Mouse (Mus musculus) left cerebral cortex, adult 18-20 months (tissue): ENCODE results near the gene Spata1. TPM values are rescaled to one million over a fixed set of nuclear protein-coding genes. Genes with fewer than 3 reads are reported as not detected.

ENCODE experiments used
- DNase-seq, 2 experiments: peaks; one replicate each; pipeline ENCODE4 v3.0.0; 2021 to 2022; ENCODE audit warnings: low spot score in 2 of 2, mixed read lengths in 1 of 2
- long read RNA-seq, 2 experiments: library from polyadenylated mRNA; stranded (forward); transcript quantifications; one replicate each; pipeline ENCODE4 v2.0.0; 2021
- total RNA-seq, 2 experiments: library from RNA; stranded (reverse); gene quantifications; 2 replicates each; pipeline ENCODE4 v1.2.3; 2021

The Spata1 gene
- total RNA-seq = 1 to 10 TPM; 2.5 to 3.4 TPM
- long read RNA-seq, experiment 1 = 0 reads
- long read RNA-seq, experiment 2, partial matches to known transcripts = 0 of 2 reads
- long read RNA-seq, experiment 2, other reads (novel, unspliced or antisense) = 2 of 2 reads

DNA sequence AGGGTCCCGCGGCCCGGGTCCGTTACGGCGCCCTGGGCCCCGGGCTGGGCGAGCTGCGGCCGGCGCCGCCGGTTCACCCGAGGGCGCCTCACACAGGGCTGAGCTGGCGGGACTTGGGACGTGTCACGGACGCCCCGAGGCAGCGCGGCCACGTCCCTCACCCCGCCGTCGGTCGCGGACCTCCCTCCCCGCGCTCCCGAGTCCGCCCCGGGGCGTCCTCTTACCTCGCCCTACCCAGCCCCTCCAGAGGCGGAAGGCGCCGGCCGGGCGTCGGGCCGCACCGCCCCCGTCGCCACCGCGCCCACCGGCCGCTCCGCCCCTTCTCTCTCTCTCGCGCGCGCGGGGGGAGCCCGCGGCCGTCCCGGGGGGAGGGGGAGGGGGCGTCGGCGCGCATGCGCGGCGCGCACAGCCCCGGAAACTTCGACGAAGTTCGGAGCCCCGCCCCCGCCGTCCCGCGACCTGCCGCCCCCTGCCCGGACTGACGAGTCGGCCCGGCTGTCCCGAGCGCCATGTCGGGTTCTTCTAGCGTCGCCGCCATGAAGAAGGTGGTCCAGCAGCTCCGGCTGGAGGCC lies at the start of gene Spata1, which contains the start of gene Gng5:
Gene Spata1, minus strand, starts transcription at position 323 of the 572 bp plus-strand sequence.
Gene Gng5, plus strand, starts transcription at position 377 of the 572 bp plus-strand sequence.
- DNase-seq = peak; percentile 14 to 50

DNA sequence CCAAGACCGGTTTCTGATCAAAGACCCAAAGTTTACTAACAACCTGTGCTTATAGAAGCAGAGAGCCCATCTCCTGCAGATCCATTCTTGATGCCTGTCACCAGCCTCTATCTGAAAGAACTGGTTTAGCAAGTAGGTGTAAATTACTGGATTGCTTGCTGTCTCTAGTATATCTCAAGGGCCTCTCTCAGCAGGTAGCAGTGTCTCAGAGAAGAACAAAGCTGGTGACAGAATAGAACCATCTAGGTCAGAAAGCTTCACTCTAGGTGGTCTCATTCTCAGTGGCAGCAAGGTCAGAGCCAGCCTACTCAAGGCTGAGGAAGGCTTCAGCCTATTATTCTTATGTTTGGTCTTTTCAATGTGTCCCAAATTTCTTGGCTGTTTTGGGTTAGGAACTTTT lies 44.1 kb upstream of the Spata1 start:
- DNase-seq = no peak

DNA sequence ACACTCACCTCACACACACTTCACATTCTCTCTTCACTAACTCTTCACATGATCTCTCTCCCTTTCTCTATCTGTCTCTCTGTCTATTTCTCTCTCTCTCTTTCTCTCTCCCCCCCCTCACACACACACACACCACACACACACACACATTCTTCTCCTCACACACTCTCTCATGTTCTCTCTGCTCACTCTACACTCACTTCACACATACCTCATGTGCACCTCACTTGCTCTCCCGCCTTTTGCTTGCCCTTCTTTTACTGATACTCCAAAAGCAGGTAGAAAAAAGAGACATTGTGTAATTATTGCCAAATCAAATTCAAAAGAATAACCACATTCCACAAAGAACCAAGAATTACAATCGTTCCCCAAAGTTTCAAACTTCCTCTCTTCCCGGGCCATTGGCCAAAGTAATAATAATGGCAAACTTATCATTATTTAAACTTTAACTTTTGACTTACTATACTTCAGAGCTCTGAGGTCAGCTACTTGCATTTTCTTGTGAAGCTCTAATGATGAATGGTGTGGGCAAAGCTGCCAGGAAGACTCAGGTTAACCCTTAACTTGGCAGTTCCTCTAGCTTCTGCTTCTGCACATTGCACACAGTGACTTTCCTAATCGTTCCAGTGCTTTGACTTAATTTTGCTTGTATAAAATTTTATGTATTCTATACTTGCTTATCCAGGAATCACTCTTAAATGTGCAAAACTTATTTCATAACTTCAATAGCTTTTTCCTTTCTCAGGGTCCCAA lies 41.1 kb upstream of the Spata1 start:
- DNase-seq = no peak

DNA sequence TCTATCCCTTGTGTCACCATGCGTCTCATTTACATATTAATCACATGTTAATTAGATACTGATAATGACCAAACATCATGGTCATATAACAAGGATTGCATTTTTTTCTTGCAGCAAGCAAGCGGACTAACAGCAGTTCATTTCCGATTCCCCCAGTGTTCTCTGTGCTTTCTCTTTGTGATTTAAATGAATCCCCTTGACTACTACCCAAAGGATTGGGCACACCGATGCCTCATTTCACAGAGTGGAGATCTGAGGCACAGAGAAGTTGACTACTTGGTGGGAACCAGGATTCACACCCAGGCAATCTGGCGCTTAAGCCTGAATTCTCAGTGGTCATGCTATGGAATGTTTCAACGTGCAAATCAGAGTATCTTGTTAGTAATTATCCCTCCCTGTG lies 35.4 kb upstream of the Spata1 start:
- DNase-seq = no peak

DNA sequence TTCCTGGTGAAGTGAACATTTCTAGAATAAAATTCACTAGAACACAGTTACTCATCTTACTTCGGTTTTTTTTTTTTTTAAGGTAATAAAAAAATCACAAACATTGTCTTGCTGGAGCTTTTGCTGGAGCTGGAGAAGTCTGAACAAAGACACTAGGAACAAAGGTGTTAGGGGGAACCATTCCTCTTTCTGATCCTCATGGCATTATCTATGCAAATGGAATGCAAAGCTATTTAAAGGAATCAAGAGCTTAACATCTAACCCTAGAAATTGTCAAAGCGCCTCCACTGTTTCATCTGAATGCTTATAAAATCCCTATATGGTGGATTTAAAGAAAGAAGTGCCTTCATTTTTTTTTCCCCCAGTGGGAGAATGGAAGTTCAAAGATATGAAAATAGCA lies 28.8 kb upstream of the Spata1 start:
- no peak for DNase-seq

DNA sequence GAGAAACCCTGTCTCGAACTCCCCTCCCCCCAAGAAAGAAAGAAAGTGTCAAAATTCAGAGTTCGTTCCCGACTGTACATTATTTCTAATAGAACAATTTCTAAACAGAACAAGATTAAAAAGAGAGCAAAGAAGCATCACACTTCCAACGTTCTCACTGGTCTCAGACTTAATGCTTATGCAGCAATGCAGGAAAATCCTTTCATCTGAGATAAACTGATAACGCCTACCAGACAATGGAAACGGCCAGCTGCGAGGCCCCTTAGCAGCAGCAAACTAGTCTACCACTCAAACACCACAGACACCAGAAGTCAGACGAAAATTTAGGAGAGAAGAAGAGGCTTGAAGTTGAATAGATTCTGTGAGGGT lies 22.1 kb upstream of the Spata1 start:
- DNase-seq = no peak

DNA sequence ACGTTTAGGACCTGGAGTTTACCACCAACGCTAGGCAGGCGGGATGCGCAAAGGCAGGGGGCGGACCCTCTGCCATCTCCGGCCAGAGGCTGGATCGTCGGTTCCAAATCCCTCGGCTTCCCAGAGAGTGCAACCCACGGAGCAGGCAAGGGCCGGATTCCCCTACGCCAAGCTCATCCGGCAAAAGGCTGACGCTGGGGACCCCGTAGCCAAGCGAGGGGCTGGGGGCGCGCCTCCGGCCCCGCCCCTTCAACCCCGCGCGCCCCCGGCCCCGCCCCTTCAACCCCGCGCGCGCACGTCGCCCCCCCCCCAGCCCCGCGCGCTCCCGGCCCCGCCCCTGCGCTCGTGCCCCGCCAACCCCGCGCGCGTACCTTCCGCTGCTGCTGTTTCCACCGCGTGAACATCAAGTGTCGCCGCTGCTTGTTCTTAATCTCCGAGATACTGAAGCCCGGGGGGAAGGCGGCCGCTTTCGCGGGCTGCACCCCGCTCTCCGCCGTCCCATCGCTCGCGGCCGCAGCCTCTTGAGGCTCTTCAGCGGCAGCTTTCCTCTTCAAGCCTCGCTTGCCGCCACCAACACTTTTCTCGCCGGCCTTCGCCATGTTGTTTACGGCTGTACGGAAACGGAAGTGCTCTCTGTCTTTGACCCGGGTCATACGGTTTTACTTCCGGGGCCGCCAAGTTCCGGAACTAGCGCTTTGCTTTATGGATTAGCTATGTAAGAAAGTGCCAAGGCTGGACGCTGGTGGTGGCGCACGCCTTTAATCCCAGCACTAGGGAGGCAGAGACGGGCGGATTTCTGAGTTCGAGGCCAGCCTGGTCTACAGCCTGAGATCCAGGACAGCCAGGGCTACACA lies 21.5 kb upstream of the Spata1 start, which contains the start of gene Rpf1:
Gene Rpf1, minus strand, starts transcription at position 632 of the 854 bp plus-strand sequence.
- peak; percentile 91 to 92 for DNase-seq

DNA sequence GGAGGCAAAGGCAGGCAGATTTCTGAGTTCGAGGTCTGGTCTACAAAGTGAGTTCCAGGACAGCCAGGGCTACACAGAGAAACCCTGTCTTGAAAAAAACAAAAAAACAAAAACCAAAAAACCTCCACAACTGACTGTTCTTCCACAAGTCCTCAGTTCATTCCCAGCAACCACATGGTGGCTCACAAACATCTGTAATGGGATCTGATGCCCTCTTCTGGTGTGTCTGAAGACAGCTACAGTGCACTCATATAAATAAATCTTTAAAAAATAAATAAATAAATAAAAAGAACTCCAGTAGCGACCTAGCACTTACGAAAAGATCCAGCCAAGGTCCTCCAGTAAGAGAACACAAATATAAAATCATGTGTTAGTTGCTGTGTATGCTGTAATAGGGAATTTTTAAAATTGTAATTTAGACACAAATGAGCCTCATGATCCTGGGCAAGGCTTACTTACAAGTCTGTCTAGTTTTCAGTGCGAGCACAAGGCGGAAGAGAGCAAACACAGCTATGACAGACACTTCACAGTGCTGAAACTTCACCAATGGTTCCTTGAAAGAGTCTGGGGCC lies 20.8 kb upstream of the Spata1 start:
- DNase-seq = no peak

DNA sequence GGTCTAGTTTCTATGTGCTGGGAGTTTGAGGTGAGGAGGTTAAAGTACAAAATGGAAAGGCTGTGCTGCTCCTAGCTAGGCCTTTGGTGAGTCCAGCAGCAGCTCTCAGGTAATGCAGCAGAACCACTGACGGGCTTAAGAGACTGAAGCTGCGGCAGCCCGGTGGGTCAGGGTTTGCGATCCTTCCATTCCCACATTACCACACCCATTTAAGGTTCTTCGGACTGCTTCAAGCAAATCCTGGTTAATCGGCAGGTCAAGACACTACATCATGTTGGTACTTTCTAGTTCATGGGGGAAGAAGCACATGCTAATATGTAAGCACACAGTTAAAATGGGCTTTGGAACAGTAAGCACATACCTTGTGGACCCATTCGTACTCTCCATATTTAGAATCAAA lies 7.2 kb upstream of the Spata1 start:
- no peak for DNase-seq

DNA sequence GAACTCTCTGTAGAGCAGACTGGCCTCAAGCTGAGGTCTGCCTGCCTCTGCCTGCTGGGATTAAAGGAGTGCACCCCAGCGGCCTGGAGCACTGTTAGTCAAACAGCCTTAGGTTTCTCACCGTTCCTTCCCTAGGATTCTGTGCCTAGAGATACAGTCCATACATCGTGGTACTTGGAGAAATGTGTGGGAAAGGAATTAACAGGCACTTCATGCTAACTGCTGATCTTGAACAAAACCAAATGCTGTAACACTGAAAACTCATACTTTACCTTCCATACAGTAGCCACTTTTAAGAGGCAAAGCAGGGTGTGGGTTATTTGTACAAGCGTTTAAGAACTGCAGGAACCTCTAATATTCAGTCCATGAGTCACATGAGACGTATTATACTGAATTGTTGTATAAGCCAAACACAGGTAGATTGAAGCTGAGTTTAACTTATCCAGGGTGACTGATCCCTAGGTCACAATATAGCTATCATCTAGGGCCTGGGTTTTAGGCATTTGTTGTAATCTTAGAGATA lies 2.1 kb upstream of the Spata1 start:
- no peak for DNase-seq

DNA sequence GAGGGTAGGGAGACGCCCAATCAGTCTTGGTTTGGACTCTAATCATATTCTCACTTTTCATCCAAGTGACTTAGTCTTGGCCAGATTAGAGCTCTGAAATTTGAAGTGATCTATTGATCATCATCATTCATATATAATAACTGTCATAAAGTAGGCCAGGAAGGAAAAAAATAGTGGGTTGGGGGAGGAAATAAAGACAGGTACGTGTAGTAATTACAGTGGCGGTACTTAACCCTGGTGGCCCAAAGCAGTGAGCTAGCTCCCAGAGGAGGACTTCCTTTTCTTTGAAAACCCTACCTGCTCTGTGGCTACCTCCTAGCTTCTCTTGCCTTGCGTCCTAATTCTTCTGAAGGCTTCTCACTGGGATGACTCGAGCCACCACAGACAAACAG lies 1.3 kb upstream of the Spata1 start:
- DNase-seq = no peak

DNA sequence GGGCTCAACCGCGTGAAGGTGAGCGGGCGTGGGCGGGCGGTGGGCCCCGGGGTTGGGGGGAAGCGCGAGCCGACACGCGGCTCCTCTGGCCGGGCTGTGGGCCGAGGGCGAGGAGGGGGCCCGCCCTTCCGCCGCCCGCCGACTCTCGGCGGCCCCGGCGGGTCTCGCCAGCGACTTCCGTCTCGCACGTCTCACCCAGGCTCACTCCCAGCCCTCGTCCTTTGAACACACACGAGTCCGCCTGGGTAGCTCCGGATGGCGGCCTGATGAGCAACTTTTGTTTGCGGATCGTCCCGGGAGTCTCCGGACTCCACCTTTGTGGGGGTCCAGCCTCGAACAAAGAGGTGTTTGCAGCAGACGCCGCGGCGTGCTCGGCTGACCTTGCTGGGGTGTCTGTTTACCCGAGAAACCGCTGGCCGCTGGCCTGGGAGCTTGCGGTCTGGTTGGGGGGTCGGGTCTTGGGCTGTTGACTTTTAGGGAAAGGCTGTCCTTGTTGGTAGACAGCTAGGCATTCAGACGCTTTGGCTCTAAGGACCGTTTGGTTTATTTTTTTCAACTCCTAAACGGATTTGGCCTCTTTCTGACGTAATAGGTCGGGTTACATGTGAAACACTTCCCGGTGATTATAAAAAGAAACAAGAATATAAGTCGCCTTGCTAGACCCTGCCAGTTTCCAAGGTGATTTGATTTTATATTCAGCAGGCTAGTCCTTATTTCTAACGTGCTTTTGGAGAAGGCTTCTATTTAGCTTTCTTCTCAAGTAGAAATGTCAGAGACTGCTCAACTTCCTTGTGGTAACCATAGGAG lies 653 bp upstream of the Spata1 start:
- peak in 1 of 2 experiments; percentile 31 for DNase-seq

DNA sequence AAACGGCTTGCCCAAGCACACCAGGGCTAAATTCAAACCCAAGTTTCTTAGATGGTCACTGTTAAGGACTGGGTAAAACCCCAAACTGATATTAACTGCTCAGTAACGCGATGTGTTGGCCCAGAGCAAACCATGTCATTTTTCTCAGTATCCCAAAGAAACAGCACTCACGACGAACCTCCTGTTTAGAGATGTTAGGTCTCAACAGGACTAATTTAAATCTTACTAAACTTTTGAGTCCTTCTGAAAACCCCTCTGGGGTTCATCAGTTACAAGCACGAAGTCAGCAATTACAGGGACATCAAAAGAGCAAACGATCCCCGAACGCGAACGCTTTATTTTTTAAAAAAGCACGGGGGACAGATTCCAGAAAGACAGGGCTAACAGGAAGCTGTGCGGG lies 564 bp downstream of the Spata1 start:
- DNase-seq = no peak

DNA sequence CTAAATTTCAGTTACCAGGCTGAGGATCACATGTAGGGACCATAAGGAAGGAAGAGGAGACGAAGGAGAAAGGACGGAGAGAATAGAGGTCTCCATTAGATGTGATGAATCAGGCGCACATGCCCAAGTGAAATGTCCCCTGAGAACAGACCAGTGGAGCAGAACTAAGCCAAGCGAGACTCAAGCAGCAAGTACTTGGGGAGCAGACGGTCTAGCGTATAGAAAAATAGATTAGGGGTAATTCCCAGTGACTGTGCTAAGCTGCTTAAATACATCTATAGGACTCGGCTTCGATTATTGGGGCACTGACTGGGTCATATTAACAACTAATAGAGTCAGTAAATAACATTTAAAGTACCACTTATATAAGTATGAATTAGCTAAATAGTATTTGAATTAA lies 4.6 kb downstream of the Spata1 start:
- DNase-seq = no peak

DNA sequence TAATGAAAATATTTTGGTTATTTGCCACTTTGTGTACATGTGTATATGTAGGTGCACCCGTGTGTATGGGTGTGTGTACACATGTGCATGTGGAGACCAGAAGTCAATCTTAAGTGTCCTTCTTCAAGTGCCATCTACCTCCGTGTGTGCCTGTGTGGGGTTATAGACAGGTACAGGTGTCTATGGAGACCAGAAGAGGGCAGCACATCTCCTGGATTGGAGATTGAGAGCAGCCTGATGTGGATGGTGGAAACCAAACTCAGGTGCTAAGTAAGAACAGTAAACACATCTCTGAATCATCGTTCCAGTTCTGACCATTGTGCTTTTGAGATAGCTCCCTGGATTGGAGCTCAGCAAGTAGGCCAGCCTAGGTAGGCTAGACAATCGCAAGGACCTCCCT lies 13.1 kb downstream of the Spata1 start:
- no peak for DNase-seq

DNA sequence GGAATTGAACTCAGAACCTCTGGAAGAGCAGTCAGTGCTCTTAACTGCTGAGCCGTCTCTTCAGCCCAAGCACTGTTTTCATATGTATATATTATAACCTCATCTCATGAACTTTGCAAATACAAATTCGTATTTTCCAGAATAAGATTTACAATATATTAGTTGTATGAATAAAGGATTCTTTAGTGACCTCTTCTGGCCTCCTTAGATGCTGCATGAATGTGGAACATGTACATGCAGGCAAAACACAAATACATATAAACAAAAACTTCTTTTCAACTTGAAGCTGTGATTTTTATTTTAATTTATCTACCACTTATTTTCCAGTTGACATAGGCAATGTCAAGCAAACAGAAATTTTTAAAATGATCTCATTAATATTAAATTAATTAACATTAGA lies 17.5 kb downstream of the Spata1 start:
- no peak for DNase-seq

DNA sequence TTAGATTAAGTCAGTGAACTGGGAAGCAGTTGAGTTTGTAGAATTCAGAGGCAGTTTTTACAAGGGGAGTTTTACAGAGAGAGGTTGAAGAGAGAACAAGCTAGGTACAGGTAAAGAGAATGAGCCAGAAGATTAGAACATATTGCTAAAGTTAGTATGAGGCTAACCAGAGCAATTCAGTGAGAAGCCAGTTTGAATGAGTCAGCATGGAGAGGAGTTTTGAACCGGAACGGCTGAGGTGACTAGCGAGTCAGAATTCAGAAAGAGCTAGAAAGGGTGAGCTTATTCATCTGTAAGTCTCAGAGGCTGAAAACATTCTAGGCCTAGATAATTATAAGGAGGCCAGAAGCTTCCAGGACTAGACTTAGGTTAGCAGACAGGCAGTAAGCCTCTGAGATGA lies 25.1 kb downstream of the Spata1 start:
- no peak for DNase-seq

DNA sequence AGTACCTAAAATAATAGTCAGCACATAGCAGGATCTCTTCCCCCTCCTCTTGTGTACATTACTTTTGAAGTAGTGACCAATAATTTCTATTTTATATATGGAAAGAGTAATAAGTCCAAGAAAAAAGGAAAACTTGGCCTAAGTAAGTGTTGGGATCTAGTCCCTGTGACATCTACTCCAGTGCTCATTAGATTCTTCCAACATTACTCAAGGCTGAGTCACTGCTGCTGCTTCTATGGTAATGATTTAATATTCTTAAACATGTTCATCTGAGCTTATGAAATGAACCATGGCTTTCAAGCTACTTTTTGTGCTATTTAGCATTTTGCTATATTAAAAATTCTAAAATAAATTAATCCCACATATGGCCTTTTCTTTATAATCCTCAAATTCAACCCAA lies 25.8 kb downstream of the Spata1 start:
- DNase-seq = no peak

DNA sequence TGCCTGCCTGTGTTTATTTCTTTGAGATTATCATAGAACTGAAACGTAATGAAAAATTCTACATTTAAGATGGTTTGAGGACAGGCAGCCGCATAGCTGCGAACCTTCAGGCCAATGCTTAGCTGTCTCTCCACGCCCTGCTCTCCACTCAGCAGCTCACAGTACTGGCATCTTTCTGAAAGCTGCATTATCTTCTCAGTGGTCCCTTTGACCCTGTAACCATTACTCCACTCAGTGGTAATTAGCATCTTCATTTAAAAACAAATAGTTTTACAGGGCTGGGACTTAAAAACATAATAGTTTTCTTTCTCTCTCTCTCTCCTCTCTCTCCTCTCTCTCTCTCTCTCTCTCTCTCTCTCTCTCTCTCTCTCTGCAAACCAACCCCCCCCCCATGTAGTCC lies 26.9 kb downstream of the Spata1 start:
- DNase-seq = no peak

DNA sequence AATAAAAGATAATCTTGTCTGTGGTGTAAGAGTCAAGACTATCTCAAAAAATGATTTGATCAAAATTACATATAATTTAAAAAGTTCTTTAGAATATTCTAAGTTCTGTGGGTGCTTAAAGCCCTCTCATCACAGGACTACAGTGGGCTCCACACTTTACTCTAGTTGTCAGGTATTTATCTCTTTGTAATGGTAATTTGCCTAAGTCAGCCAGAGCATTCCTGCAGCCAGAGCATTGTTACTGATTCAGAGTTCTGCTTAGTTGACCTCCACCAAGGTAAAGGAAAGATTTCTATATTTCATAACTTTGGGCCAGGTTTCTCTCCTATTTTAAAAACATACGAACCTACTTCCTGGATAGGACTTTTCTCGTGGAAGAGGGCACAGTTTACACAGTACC lies 30.3 kb downstream of the Spata1 start:
- DNase-seq = no peak
